Mouse (Mus musculus): ENCODE results near the gene B4galt3. TPM values are rescaled to one million over a fixed set of nuclear protein-coding genes. Genes with fewer than 3 reads are reported as not detected.
"Not testable (repeated sequence)": the region's sequence is repeated elsewhere in the genome, so short reads cannot be mapped to it uniquely, and the experiment has no call there.

B4galt3 gene
- polyA plus RNA-seq, 1 experiment from 2014 or later = 21.9 TPM

DNA sequence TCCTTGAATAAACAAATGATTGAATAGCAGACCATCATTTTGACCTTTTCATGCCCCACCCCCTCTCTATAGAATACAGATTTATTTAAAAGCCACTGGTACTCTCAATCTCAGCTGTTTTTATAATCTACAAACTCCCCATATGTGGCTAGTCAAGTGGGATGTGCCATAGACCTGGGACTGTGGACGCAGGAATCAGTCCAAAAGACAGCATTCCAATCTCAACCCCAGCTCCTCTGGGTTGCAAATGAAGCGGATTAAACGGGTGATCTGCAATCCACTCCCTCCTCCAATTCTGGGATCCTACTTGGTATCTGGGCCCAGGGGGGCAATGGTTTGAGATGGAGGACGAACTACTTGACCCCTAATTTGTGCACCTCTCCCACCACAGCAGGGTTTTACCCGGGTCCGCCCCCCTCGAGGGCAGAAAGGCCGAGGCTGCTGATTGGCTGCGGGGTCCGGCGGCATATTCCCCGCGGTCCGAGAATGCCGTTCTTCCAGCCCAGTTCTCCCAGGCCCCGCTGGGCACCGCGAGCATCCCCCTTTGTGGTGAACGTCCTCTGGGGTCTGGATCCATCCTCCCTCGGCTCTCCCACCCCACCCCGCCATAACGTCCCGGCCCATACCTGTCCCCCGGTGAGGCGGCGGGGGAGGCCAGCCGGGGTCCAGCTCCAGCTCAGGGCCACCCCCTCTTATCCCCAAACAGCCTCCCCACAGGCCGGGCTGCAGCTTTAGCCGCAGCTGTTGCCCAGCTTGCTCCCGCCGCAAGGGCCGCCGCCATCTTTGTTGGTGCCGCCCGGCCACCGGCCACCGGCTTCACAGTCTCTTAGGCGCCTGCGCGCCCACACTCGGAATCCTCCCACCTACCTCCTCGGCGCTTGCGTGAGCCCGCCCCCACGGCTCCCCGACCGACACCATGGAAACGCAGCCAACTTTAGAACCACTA lies 17.3 kb downstream of the B4galt3 start, which contains the start of gene Usp21:
Gene Usp21, minus strand, starts transcription at position 856 of the 946 bp plus-strand sequence.
- H3K27me3 ChIP-seq = no peaks in the 10 kb centered on the region
- peak; percentile 92 for ATAC-seq (ENCODE audit: insufficient read depth)
- peaks cover 58% of the 10 kb centered on the region for H3K36me3 ChIP-seq (replicated peaks)
- H3K4me1 ChIP-seq (replicated peaks) = peaks cover 71% of the 10 kb centered on the region
- peak within 1 kb of the TSS; percentile 86 for H3K27ac ChIP-seq (replicated peaks)
- 2% methylated on average over 49 of the region's 49 CpGs for WGBS (ENCODE audit: insufficient replicate concordance)
- peak within 1 kb of the TSS; percentile 83 for H3K4me3 ChIP-seq (replicated peaks)
- H3K9me3 ChIP-seq (replicated peaks) = no peaks in the 10 kb centered on the region
- H3K9ac ChIP-seq = peak within 1 kb of the TSS; percentile 88
- peak within 1 kb of the TSS; percentile 77 for H3K4me2 ChIP-seq

DNA sequence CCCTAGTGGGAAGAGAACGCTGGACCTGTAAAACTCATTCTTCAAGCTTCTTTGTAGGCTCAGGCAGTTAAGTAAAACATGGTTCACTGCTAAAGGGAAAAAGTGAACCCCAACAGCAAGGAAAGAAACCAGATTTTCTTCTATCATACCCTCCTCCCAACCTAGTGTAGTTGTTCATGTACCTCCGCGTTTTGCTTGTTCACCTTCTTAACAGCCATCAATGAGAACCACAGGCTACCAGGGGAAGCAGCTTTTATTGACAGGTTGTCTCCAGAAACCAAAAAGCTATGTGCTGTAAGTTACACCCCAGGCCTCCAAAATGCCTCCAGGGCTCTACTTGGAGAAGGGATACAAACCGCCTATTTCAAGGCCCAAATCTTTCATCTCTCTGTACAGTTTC lies 18.2 kb downstream of the B4galt3 start:
- peak overlapping the region; percentile 83 for H3K4me3 ChIP-seq (replicated peaks)
- H3K4me1 ChIP-seq (replicated peaks) = peaks cover 71% of the 10 kb centered on the region
- no peaks in the 10 kb centered on the region for H3K9me3 ChIP-seq (replicated peaks)
- peaks cover 49% of the 10 kb centered on the region for H3K36me3 ChIP-seq (replicated peaks)
- WGBS (ENCODE audit: insufficient replicate concordance) = 60% methylated on average over 4 of the region's 4 CpGs
- no peak for ATAC-seq (ENCODE audit: insufficient read depth)
- H3K4me2 ChIP-seq = peak overlapping the region; percentile 77
- H3K27me3 ChIP-seq = no peaks in the 10 kb centered on the region
- peak overlapping the region; percentile 56 for H3K27ac ChIP-seq (replicated peaks)
- H3K9ac ChIP-seq = no peak overlapping the region

DNA sequence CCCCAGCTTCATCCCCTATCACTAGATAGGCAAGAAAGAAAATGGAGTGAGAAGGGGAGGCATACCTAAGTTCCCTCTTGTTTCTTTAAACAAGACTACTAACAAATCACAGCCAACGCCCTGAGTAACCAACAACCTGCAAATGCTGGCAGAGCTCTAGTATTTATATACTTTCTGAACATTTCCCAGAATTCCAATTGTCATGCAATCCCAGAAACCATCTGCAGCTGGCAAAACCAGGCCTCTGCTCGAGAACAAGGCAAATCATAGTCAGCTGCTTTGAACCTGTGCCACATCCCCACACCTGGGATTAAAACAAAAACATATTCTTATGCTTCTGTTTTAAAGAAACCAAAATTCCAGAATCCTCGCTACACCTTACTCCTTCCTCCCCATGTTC lies 23.2 kb downstream of the B4galt3 start:
- Histone ChIP-seq H3K4me3 (replicated peaks) (peak overlapping the region; percentile 78), H3K27ac (replicated peaks) (no peak overlapping the region), H3K9ac (no peak overlapping the region), H3K27me3 (peaks cover 31% of the 10 kb centered on the region), H3K4me1 (replicated peaks) (peaks cover 37% of the 10 kb centered on the region), H3K9me3 (replicated peaks) (no peaks in the 10 kb centered on the region), H3K36me3 (replicated peaks) (peaks cover 16% of the 10 kb centered on the region), H3K4me2 (peak overlapping the region; percentile 69)
- 79% methylated on average over 3 of the region's 3 CpGs for whole genome bisulfite sequencing (ENCODE audit: insufficient replicate concordance)
- ATAC-seq (ENCODE audit: insufficient read depth) = no peak

DNA sequence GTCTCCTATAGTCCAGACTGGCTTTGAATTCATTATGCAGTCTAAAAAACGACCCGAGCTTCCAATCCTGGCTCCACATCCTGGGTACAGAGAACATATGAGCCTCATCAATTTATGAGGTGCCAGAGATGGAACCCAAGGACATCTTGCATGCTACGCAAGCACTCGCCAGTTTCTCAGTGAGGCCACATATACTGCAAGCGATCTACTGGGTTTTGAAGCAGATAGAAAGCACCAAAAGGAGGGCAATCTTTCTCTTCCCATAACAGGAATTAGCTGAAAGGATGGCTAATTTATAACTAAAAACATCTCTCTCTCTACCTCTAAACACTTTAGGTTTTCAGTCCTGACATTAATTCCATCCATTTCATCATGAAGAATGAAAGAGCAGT lies 23.8 kb downstream of the B4galt3 start:
- H3K4me1 ChIP-seq (replicated peaks) = peaks cover 32% of the 10 kb centered on the region
- H3K27ac ChIP-seq (replicated peaks) = peak overlapping the region; percentile 87
- H3K36me3 ChIP-seq (replicated peaks) = peaks cover 12% of the 10 kb centered on the region
- H3K4me2 ChIP-seq = peak overlapping the region; percentile 69
- ATAC-seq (ENCODE audit: insufficient read depth) = no peak
- H3K27me3 ChIP-seq = peaks cover 36% of the 10 kb centered on the region
- H3K9me3 ChIP-seq (replicated peaks) = no peaks in the 10 kb centered on the region
- peak overlapping the region; percentile 78 for H3K4me3 ChIP-seq (replicated peaks)
- 37% methylated on average over 5 of the region's 5 CpGs for WGBS (ENCODE audit: insufficient replicate concordance)
- H3K9ac ChIP-seq = peak overlapping the region; percentile 77

DNA sequence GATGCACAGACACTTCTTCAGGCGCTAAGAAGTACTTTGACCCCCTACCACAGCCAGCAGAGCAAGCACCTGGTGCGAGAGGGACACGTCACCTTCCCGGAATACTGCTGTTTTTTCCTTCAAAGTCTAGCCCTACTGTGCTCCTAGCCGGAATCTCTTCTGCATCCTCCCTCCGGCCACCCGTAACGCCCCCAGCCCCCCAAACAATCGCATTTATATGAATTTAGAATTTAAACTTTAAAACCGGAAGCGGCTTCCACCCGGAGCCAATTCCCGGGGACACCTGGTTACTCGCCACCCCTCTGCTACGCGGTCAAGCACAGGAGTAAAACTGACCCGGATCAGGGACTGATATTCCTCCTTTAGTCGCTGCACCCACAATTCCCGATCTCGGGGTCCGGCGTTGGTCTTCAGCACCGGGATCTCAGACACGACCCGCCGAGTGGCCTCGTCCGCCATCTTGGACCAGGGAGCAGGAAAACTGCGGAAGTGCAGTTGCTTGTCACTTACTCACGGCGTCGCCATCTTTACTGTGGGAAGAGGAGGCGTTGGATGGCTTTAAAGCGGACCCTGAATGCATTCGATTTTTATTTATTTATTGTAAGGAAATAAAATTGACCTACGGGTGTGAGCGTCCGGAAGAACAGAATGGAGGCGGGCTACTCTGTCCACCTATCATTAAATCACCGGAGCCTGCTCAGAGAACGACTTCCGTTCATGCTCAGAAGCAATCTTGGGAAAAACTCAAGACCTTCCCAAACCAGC lies 24.4 kb downstream of the B4galt3 start, which contains the start of gene Ufc1:
Gene Ufc1, minus strand, starts transcription at position 727 of the 765 bp plus-strand sequence.
- Histone ChIP-seq H3K27ac (replicated peaks) (peak within 1 kb of the TSS; percentile 87), H3K4me1 (replicated peaks) (peaks cover 30% of the 10 kb centered on the region), H3K27me3 (peaks cover 40% of the 10 kb centered on the region), H3K9ac (peak within 1 kb of the TSS; percentile 77), H3K4me2 (peak within 1 kb of the TSS; percentile 69), H3K36me3 (replicated peaks) (peaks cover 7% of the 10 kb centered on the region), H3K9me3 (replicated peaks) (no peaks in the 10 kb centered on the region), H3K4me3 (replicated peaks) (peak within 1 kb of the TSS; percentile 78)
- ATAC-seq (ENCODE audit: insufficient read depth) = peak; percentile 77
- 1% methylated on average over 42 of the region's 42 CpGs for WGBS (ENCODE audit: insufficient replicate concordance)

DNA sequence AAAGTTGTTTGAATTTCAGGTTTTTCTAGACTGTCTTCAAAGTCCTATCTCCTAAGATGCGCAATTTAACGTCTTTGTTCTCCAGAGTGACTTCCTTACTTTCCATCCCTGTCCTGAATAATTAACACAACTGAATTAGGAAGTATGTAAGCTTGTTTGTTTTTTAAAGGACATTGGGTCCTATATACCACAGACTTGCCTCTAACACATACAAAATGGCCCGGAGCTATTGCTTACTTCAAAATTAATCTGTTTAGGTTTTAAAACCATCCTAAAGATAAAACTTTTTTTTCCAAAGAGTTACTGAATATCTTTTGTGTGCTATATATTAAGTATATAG lies 24.9 kb downstream of the B4galt3 start:
- Histone ChIP-seq H3K4me2 (peak overlapping the region; percentile 69), H3K27me3 (peaks cover 43% of the 10 kb centered on the region), H3K36me3 (replicated peaks) (peaks cover 1% of the 10 kb centered on the region; the same call in 1 of the 2 replicates), H3K9me3 (replicated peaks) (no peaks in the 10 kb centered on the region), H3K4me3 (replicated peaks) (peak overlapping the region; percentile 78), H3K4me1 (replicated peaks) (peaks cover 30% of the 10 kb centered on the region), H3K27ac (replicated peaks) (peak overlapping the region; percentile 87), H3K9ac (peak overlapping the region; percentile 77; the same call in 1 of the 2 replicates)
- WGBS (ENCODE audit: insufficient replicate concordance) = 4% methylated on average over 3 of the region's 3 CpGs
- no peak for ATAC-seq (ENCODE audit: insufficient read depth)

DNA sequence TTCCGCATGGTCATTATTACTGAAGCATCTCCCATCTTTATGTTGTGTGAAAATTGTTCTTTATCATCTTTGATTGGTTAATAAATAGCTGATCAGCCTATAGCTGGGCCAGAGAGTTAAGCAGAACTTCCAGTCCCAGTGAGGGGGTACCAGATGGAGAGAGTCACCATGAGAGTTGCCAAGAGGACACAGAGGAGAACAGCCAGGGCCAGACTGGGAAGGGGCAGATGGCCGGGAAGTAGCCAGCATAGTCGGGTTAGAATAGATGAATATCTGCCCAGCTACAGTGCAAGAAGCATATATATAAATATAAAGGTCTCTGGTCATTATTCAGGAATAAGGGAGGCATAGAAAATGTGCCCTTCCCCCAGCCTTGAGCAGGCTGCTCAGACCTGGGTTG lies 28.1 kb downstream of the B4galt3 start:
- Histone ChIP-seq H3K4me2 (no peak overlapping the region), H3K9ac (no peak overlapping the region), H3K4me3 (replicated peaks) (no peak overlapping the region), H3K36me3 (replicated peaks) (no peaks in the 10 kb centered on the region), H3K9me3 (replicated peaks) (no peaks in the 10 kb centered on the region), H3K27me3 (peaks cover 52% of the 10 kb centered on the region), H3K27ac (replicated peaks) (no peak overlapping the region), H3K4me1 (replicated peaks) (peaks cover 10% of the 10 kb centered on the region)
- WGBS (ENCODE audit: insufficient replicate concordance) = 52% methylated on average over 3 of the region's 3 CpGs
- ATAC-seq (ENCODE audit: insufficient read depth) = no peak

DNA sequence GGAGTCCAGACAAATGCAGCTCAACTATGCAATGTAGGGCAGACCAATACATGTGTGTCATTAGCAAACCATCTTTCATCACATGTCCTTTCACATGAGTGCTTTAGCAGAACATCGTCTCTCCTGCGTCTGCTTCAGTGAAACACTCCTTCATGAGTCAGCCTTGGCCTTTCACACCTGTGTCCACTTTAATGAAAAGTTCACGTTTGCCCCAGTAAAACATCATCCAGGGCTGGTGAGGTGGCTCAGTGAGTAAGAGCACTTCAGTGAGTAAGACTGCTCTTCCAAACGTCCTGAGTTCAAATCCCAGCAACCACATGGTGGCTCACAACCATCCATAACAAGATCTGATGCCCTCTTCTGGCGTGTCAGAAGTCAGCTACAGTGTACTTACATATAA lies 36.0 kb downstream of the B4galt3 start:
- not testable (repeated sequence) for H3K4me3 ChIP-seq (replicated peaks); H3K4me1 ChIP-seq (replicated peaks); H3K27ac ChIP-seq (replicated peaks); H3K4me2 ChIP-seq; H3K36me3 ChIP-seq (replicated peaks); H3K9ac ChIP-seq; ATAC-seq (ENCODE audit: insufficient read depth); H3K9me3 ChIP-seq (replicated peaks)
- WGBS (ENCODE audit: insufficient replicate concordance) = 57% methylated on average over 5 of the region's 5 CpGs
- peaks cover 28% of the 10 kb centered on the region for H3K27me3 ChIP-seq

DNA sequence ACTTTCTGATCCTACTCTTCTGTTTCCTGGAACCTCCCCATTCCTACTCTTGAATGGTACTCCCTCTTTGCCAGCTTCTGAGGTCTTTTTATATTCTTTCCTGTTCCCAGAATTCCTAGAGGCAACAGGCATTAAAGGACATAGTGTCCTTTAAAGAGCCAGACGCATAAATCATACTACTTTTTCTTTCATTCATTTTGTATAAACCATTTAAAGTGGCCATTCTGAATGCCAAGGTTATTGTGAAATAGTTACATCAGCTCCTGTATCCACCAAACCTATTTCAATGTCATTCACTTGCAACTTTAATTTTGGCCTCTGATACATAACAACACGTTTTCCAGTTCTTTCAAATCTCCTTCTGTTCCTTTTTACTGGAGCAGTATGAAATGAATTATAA lies 39.2 kb downstream of the B4galt3 start:
- H3K36me3 ChIP-seq (replicated peaks) = no peaks in the 10 kb centered on the region
- ATAC-seq (ENCODE audit: insufficient read depth) = no peak
- H3K9me3 ChIP-seq (replicated peaks) = no peaks in the 10 kb centered on the region
- no peak overlapping the region for H3K4me3 ChIP-seq (replicated peaks)
- no peak overlapping the region for H3K27ac ChIP-seq (replicated peaks)
- H3K9ac ChIP-seq = no peak overlapping the region
- H3K4me2 ChIP-seq = no peak overlapping the region
- 42% methylated on average over 2 of the region's 2 CpGs for WGBS (ENCODE audit: insufficient replicate concordance)
- peaks cover 25% of the 10 kb centered on the region for H3K27me3 ChIP-seq
- H3K4me1 ChIP-seq (replicated peaks) = no peaks in the 10 kb centered on the region

DNA sequence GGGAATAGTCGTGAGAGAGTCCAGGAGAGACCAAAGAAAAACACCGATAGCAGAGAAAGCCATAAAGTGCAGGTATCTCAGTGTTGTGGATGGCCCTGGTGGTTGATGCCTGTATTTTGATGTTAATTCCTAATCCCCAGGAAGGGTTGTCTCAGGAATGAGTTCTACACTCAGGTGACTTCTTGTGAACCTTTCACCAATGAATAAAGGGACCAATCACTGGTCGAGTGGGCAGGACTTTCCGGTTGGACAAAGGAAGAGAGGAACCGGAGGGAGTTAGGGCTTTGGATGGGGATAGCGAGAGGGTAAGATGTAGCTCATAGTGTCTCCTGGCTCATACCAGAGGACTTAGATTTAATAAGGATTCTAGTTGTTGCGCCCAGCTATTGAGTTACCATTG lies 49.6 kb downstream of the B4galt3 start:
- no peak for ATAC-seq (ENCODE audit: insufficient read depth)
- Histone ChIP-seq H3K4me1 (replicated peaks) (peaks cover 8% of the 10 kb centered on the region; the same call in 1 of the 2 replicates), H3K9me3 (replicated peaks) (no peaks in the 10 kb centered on the region), H3K4me3 (replicated peaks) (no peak overlapping the region), H3K9ac (no peak overlapping the region), H3K27ac (replicated peaks) (no peak overlapping the region), H3K27me3 (peaks cover 8% of the 10 kb centered on the region), H3K4me2 (peak overlapping the region; percentile 13; the same call in 1 of the 2 replicates), H3K36me3 (replicated peaks) (no peaks in the 10 kb centered on the region)
- WGBS (ENCODE audit: insufficient replicate concordance) = 33% methylated on average over 7 of the region's 7 CpGs

DNA sequence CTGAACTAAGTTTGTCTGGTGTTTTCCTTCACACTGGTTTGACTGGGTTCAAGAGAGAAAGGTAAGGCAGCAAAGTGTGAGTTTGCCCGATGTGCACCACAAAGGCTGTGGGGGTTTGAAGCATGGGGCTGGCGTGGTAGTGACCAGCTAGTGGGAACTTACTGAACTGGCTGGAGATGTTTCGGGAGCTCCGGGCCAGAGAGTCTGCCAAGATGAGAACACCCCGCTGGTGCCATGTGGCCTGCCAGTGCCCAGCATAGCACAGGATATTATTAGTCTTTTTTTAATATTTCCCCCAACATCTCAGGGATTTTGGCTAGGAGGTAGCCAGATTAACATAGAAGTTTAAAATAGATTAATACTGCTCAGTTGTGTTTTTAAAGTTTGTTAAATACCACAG lies 50.0 kb downstream of the B4galt3 start:
- Histone ChIP-seq H3K4me3 (replicated peaks) (no peak overlapping the region), H3K9me3 (replicated peaks) (no peaks in the 10 kb centered on the region), H3K4me1 (replicated peaks) (peaks cover 8% of the 10 kb centered on the region; the same call in 1 of the 2 replicates), H3K9ac (no peak overlapping the region), H3K4me2 (peak overlapping the region; percentile 13; the same call in 1 of the 2 replicates), H3K36me3 (replicated peaks) (no peaks in the 10 kb centered on the region), H3K27me3 (peaks cover 8% of the 10 kb centered on the region), H3K27ac (replicated peaks) (no peak overlapping the region)
- 41% methylated on average over 5 of the region's 5 CpGs for WGBS (ENCODE audit: insufficient replicate concordance)
- ATAC-seq (ENCODE audit: insufficient read depth) = no peak

Data from liver, embryonic 15.5 days (tissue).